Mouse (Mus musculus) heart, embryonic 10.5 days (tissue): ENCODE data around the gene Rps6ka4. TPM values are rescaled to one million over a fixed set of nuclear protein-coding genes. Genes with fewer than 3 reads are reported as not detected.

Experiments
- DNase-seq: peaks from one replicate; pipeline ENCODE4 v3.0.0-alpha.2; 2017; ENCODE audit warnings: low spot score
- H3K27ac ChIP-seq: fragments of 300-500 bp; sonication (generic); 2 replicates; pipeline ENCODE4 v1.5.1; 2016; ENCODE audit warnings: mild to moderate bottlenecking
- H3K27me3 ChIP-seq: fragments of 300-500 bp; sonication (generic); 2 replicates; pipeline ENCODE4 v1.6.1; 2016; ENCODE audit warnings: mild to moderate bottlenecking; ENCODE audit not compliant: poor library complexity, insufficient read depth, severe bottlenecking
- H3K36me3 ChIP-seq: fragments of 300-500 bp; sonication (generic); 2 replicates; pipeline ENCODE4 v1.6.1; 2016; ENCODE audit warnings: mild to moderate bottlenecking, moderate library complexity
- H3K4me1 ChIP-seq: fragments of 300-500 bp; sonication (generic); 2 replicates; pipeline ENCODE4 v1.6.1; 2016; ENCODE audit warnings: mild to moderate bottlenecking
- H3K4me3 ChIP-seq: fragments of 300-500 bp; sonication (generic); 2 replicates; pipeline ENCODE4 v1.5.1; 2016; ENCODE audit warnings: mild to moderate bottlenecking, moderate library complexity
- H3K9me3 ChIP-seq: fragments of 300-500 bp; sonication (generic); 2 replicates; pipeline ENCODE4 v1.6.1; 2016; ENCODE audit warnings: mild to moderate bottlenecking, moderate library complexity
- WGBS: fragments of 180-500 bp; shearing (Covaris S2); methylation state at CpG from one replicate; pipeline ENCODE4 v1.1.7; 2016; 5-methylcytosine and 5-hydroxymethylcytosine counted together
- polyA plus RNA-seq: library from polyadenylated mRNA; unstranded; fragments of >200 nt; fragmentation: Nextera tagmentation; extraction: Ambion mirVana; gene quantifications from 2 replicates; pipeline ENCODE4 v1.2.1, GENCODE M21; 2016

Gene Rps6ka4
- polyA plus RNA-seq, 1 experiment from 2014 or later = 10.1 TPM

DNA sequence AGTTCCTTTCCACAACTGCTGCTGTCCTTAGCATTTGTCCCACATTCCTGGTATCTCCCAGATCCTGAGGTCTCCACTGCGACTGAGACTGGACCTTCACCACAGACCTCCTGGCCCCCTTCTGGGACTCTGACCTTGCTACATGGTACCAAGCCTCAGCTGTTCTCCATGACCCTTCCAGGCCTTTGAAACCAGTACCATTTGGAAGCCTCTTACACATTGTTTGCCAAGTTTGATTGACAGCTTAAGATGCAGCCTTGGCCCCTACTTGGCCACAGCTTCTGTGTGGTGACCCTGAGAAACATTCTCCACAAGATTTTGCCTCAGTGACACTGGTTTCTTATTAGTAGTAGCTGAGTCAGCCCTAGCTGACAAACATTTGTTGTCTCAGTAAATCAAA, 1.9 kb upstream of the Rps6ka4 start:
- peaks cover 97% of the 10 kb centered on the region for H3K27me3 ChIP-seq
- 31% methylated on average over 1 of the region's 1 CpGs for WGBS
- H3K4me1 ChIP-seq = peaks cover 23% of the 10 kb centered on the region
- DNase-seq = no peak
- H3K36me3 ChIP-seq = peaks cover 12% of the 10 kb centered on the region
- H3K4me3 ChIP-seq = no peak overlapping the region
- no peaks in the 10 kb centered on the region for H3K9me3 ChIP-seq
- H3K27ac ChIP-seq = no peak overlapping the region

DNA sequence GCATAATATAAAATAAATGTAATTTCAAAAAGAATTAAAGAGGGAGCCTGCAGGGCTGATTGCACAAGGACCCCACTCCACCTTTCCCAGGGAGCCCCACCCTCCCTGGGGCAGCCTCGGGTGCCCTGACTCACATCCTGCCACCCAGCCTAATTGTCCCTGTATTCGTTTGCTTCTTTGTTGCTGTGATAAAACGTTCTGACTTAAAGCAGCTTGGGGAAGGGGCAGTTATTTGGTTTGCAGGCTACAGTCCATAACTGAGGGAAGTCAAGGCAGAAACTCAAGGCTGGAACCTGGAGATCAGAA, 809 bp upstream of the Rps6ka4 start:
- Histone ChIP-seq H3K4me1 (peaks cover 20% of the 10 kb centered on the region), H3K4me3 (peak overlapping the region; percentile 71; the same call in 1 of the 2 replicates), H3K36me3 (peaks cover 20% of the 10 kb centered on the region), H3K27me3 (peaks cover 97% of the 10 kb centered on the region), H3K9me3 (no peaks in the 10 kb centered on the region), H3K27ac (no peak overlapping the region)
- no peak for DNase-seq
- 23% methylated on average over 3 of the region's 3 CpGs for WGBS

DNA sequence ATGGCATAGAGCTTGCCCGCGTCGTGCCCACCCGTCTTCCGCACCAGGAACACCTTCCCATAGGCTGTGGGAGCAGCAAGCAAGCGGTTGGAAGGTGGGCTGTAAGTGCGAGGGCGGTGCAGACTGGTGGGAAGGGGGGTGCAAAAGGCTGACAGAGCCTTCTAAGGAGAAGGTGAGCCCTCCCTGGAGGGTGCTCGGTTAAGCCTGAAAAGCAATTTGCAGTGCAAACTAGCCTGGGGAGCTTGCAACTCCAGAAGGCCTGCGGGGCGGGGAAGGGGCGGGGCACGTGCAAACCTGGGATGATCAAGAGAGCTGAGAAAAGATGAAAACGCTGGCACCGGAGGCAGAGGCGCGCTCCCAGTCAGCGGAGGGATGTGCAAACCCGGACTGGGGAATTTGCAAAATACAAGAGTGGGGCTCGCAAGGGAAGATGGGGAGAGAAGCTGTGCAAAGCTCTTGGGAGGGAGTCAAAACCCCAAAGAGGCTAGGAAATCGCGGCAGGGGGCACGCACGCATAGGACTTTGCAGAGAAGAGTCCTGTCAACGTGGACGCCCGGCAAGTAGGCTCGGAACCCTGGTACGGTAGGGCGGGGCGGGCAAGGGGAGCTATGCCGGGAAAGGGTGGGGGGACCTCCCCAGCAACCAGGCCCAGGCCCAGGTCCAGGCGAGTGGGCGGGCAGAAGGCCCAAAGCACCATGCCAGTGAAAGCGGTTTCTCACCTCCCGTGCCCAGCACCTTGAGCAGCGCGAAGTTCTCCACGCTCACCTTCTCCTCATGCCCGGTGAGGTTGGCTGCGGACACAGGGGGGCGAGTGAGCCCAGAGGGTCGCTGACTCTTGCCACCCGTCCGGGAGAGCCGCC, 591 bp downstream of the Rps6ka4 start:
- DNase-seq = no peak
- peaks cover 97% of the 10 kb centered on the region for H3K27me3 ChIP-seq
- peaks cover 20% of the 10 kb centered on the region for H3K4me1 ChIP-seq
- H3K36me3 ChIP-seq = peaks cover 23% of the 10 kb centered on the region
- peak overlapping the region; percentile 85 for H3K27ac ChIP-seq
- H3K4me3 ChIP-seq = peak overlapping the region; percentile 71
- H3K9me3 ChIP-seq = no peaks in the 10 kb centered on the region
- WGBS = 1% methylated on average over 46 of the region's 46 CpGs

DNA sequence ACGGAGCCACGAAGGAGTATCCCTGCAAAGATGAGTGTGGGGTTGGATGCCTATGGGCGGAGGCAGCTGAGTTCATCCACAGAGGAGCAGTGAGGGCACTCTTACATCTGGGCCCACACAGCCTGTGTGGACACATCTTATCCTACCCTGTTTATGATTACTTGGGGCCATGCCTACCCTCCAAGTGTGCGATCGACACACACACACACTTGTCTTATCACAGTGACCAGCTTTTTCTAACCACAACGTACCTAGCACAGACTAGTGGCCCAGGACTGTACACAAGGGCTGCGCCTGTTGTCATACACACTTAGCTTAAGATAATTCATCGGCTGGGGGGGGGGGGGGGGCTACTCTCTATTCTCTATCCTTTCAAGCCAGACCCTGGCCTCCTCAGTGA, 8.1 kb downstream of the Rps6ka4 start:
- WGBS = 79% methylated on average over 8 of the region's 8 CpGs
- Histone ChIP-seq H3K4me3 (no peak overlapping the region), H3K4me1 (peaks cover 21% of the 10 kb centered on the region), H3K27ac (no peak overlapping the region), H3K27me3 (peaks cover 100% of the 10 kb centered on the region), H3K9me3 (no peaks in the 10 kb centered on the region), H3K36me3 (peaks cover 19% of the 10 kb centered on the region)
- no peak for DNase-seq

DNA sequence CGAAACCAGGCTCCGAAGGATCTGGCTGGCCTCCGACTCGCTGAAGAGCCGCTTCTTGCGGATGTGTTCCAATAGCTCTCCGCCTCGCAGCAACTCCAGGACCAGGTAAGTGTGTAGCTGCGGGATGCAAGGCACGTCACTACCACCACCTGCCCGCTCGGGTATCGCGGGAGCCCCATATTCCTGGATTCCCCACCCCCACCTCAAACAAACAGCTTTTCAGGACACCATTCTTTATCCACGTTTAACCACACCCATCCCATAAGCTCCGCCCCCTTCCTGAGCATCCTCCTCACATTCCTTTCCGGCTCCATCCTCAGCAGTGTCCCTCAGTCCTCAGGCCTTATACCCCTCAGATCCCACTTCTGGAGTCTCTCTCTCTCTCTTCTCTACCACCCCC, 9.1 kb downstream of the Rps6ka4 start:
- 11% methylated on average over 17 of the region's 17 CpGs for WGBS
- DNase-seq = no peak
- H3K4me1 ChIP-seq = peaks cover 21% of the 10 kb centered on the region
- H3K4me3 ChIP-seq = peak overlapping the region; percentile 51
- H3K9me3 ChIP-seq = no peaks in the 10 kb centered on the region
- no peak overlapping the region for H3K27ac ChIP-seq
- H3K27me3 ChIP-seq = peaks cover 96% of the 10 kb centered on the region
- peaks cover 10% of the 10 kb centered on the region; the same call in 1 of the 2 replicates for H3K36me3 ChIP-seq

DNA sequence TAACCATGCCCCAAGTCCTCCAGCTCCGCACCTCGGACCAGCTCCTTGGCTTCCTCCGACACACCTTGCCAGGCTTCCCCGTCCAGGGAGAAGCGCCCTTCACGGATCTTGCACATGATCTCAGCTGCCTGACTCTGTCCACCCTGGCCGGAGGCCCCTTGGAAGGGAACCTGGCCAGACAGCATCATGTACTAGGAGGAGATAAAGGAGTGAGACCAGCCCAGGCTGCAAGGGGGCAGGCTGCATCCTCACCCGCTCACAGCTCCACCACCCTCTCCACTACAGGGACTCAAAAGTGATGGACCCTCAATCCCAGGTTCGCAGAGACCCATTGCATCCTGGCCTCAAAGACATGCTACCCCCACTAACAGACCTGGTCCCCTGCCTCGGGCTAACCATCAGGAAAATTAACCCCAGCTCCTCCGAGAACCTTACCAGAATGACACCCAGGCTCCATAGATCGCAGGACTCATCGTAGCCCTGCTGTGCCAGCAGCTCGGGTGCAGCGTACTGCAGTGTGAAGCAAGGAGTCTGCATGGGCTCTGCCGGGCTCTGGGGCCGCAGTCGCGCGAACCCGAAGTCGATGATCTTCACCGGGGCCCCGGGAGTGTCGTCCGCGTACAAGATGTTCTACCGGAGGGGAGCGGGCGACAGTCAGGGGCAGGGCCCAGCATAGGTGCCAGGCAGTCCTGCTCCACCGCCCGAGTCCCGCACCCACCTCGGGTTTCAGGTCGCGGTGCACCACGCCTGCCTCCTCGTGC, 9.7 kb downstream of the Rps6ka4 start:
- Histone ChIP-seq H3K27me3 (peaks cover 95% of the 10 kb centered on the region), H3K9me3 (no peaks in the 10 kb centered on the region), H3K4me3 (peak overlapping the region; percentile 51), H3K36me3 (peaks cover 10% of the 10 kb centered on the region; the same call in 1 of the 2 replicates), H3K27ac (no peak overlapping the region), H3K4me1 (peaks cover 21% of the 10 kb centered on the region)
- 8% methylated on average over 37 of the region's 38 CpGs for WGBS
- no peak for DNase-seq

DNA sequence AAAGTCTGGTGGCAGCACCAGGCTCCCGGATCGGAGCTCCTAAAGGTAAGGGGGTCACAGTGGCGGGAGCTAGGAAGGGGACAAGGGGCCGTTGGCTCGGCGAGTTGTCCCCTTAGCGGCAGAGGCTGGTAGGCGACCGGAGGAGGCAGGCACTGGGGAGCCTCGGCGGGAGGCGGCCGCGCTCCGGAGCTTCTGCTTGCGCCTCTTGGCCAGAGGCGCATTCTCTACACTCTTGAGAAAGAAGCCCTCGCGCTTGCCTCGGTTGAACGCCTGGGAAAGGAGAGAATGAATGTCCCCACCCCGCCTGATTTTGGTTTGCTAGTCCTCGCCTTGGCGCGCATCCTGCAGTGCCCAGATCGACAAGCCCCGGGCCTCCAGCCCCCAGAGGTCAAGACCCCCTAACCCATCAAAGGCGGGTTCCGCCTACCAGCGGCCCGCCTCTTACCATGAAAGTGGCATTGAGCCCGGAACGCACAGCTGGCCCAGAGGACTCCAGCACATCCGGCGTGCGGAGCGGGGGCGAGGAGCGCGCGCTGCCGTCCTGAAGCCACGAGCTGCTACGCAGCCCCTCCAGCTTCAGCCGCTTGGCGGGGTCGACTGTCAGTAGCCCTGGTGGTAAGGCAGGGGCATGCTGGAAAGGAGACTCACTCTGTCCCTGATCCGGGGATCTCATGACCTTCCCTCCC, 10.4 kb downstream of the Rps6ka4 start:
- H3K36me3 ChIP-seq = peaks cover 9% of the 10 kb centered on the region; the same call in 1 of the 2 replicates
- peaks cover 21% of the 10 kb centered on the region for H3K4me1 ChIP-seq
- H3K9me3 ChIP-seq = no peaks in the 10 kb centered on the region
- WGBS = 3% methylated on average over 48 of the region's 48 CpGs
- H3K4me3 ChIP-seq = peak overlapping the region; percentile 51
- H3K27ac ChIP-seq = no peak overlapping the region
- no peak for DNase-seq
- H3K27me3 ChIP-seq = peaks cover 88% of the 10 kb centered on the region

DNA sequence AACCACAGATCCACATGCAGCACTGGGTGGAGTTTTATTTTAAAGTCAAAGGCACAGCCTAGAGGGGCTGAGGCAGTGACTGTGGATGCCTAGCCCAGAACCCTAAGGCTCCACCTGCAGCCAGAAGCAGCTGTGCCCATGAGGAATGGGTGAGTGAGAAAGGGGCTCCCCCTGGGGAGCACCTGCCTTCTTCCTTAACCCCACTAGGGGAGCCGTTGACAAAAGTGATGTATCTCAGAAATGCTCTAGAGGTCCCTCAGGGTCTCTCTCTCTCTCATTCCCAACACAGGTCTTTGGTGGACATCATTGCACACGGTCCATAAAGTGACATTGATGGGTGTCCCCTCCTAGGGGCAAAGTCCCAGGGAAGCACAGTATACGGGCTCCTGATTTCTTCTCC, 11.4 kb downstream of the Rps6ka4 start:
- Histone ChIP-seq H3K4me1 (peaks cover 21% of the 10 kb centered on the region), H3K27me3 (peaks cover 88% of the 10 kb centered on the region), H3K4me3 (no peak overlapping the region), H3K27ac (no peak overlapping the region), H3K9me3 (no peaks in the 10 kb centered on the region), H3K36me3 (0 out of 2 replicates have a peak, but pooled peaks cover 4% of the 10 kb centered on the region)
- WGBS = 24% methylated on average over 3 of the region's 3 CpGs
- DNase-seq = no peak

DNA sequence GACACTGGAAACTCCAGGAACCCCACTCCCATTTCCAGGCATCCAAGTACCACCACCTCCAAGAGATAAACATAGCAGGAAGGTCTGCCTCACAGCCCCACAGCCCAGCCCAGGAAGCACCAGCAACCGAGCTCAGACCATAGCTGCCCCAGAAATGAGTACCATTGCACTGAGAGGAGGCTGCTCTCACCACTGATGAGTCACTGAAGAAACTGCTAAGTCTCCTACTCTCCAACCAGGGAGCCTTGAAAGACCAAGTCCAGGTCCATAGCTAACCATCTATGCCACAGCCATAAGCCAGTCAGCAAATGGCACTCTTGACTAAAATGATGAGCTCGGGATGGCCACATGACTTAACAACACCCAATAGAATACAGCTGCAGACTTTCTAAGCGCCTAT, 13.8 kb downstream of the Rps6ka4 start:
- peaks cover 20% of the 10 kb centered on the region for H3K4me1 ChIP-seq
- peaks cover 87% of the 10 kb centered on the region for H3K27me3 ChIP-seq
- H3K4me3 ChIP-seq = no peak overlapping the region
- H3K27ac ChIP-seq = no peak overlapping the region
- WGBS = 63% methylated on average over 3 of the region's 3 CpGs
- 0 out of 2 replicates have a peak, but pooled peaks cover 4% of the 10 kb centered on the region for H3K36me3 ChIP-seq
- H3K9me3 ChIP-seq = no peaks in the 10 kb centered on the region
- DNase-seq = no peak

DNA sequence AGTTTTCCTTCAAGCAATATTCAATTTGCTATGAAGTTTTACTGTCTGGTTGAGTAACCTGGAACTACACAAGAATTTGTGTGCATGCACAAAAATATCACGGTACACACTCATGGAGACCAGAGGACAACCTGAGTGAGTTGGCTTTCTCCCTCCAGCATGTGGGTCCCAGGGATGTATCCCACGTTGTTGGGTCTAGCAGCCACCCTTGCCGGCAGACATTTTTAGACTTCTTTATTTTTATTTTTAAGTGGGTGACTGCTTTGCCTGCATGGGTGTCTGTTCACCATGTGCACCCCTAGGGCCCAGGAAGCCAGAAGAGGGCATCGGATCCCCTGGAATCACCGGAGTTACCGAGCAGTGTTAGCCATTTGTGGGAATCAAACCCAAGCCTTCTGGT, 15.1 kb downstream of the Rps6ka4 start:
- H3K9me3 ChIP-seq = no peaks in the 10 kb centered on the region
- 74% methylated on average over 6 of the region's 6 CpGs for WGBS
- peaks cover 78% of the 10 kb centered on the region for H3K27me3 ChIP-seq
- no peak for DNase-seq
- H3K4me1 ChIP-seq = peaks cover 8% of the 10 kb centered on the region
- H3K27ac ChIP-seq = no peak overlapping the region
- H3K4me3 ChIP-seq = no peak overlapping the region
- H3K36me3 ChIP-seq = 0 out of 2 replicates have a peak, but pooled peaks cover 4% of the 10 kb centered on the region

DNA sequence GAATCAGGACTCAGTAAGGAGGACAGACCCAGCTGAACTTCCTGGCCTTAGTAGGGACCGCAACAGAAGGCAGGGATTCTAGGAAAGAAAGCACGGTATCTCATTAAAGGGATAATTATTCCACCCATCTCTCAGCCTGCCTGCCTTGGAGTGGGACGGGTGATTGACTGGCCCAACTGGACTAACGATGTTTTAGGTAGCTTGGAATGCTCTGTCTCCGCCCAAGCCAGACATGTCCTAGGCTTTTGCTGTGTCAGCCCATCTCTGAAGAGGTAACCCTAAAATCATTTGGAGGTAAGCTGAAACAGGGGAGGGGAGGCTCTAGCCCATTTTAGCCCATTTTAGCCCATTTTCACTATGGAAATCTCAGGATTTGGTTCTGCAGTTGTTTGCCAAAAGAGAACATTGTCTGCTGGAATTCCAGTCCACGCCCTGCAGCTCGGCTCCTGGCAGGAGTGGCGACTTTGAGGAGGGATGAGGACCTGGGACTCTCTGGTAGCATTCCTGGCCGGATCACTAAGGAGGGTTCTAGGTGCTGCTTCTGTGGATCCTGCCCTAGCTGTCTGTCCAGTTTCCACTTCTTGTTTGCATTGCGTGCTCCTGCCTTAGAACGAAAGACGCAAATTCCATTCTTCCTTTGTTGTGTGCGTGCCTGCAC, 19.8 kb downstream of the Rps6ka4 start:
- Histone ChIP-seq H3K9me3 (no peaks in the 10 kb centered on the region), H3K27ac (no peak overlapping the region), H3K4me3 (no peak overlapping the region), H3K4me1 (peaks cover 6% of the 10 kb centered on the region; the same call in 1 of the 2 replicates), H3K27me3 (peaks cover 40% of the 10 kb centered on the region), H3K36me3 (no peaks in the 10 kb centered on the region)
- no peak for DNase-seq
- WGBS = 81% methylated on average over 13 of the region's 13 CpGs

DNA sequence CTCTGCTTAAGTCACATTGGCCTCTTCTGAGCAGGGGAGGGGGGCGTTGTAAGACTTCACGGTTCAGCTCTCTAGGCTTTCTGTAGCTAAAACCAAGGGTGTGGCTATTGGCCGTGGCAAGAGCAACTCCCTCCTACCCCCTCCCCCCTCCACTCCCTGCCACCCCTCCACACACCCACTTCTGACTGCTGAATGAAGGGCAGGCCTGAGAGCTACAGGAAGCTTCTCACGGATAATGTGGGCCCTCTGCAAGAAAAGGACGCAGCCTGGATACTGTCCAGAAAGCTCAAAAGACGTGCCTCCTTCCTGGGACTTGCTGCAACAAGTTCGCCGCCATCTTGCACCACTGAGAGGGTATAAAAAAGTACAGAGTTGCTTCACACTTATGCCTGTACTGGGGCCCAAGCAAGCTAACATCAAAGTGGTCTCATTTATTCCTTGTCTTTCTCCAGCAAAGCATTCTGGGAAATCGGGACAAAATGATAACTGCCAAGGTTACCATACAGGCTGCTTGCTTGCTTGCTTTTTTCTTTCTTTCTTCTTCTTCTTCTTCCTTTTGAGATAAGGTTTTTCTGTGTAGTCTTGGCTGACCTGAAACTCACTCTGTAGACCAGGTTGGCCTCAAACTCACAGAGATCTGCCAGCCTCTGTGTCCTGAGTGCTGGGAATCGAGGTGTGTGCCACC, 21.2 kb downstream of the Rps6ka4 start:
- peaks cover 32% of the 10 kb centered on the region for H3K27me3 ChIP-seq
- no peak for DNase-seq
- no peak overlapping the region for H3K4me3 ChIP-seq
- peaks cover 9% of the 10 kb centered on the region; the same call in 1 of the 2 replicates for H3K4me1 ChIP-seq
- H3K36me3 ChIP-seq = no peaks in the 10 kb centered on the region
- no peak overlapping the region for H3K27ac ChIP-seq
- no peaks in the 10 kb centered on the region for H3K9me3 ChIP-seq
- WGBS = 42% methylated on average over 10 of the region's 10 CpGs
